Mouse (Mus musculus) MEL (cell line): ENCODE data around the gene Tm9sf2. TPM values are rescaled to one million over a fixed set of nuclear protein-coding genes. Genes with fewer than 3 reads are reported as not detected.

Experiments used
- DNase-seq: peaks from one replicate; pipeline ENCODE4 v3.0.0; 2011; ENCODE audit warnings: low read depth, low spot score
- H3K27ac ChIP-seq: 2 replicates; pipeline ENCODE4 v1.5.1; 2012; ENCODE audit warnings: low read depth, mild to moderate bottlenecking, control low read depth, low read length, moderate library complexity; ENCODE audit not compliant: control insufficient read depth
- H3K27me3 ChIP-seq, 2 experiments: fragments of 150-350 bp in 1 of 2; sonication (generic) in 1 of 2; 2 replicates each; pipeline ENCODE4 v1.6.1; 2012; ENCODE audit warnings: low read length in 2 of 2, mild to moderate bottlenecking in 2 of 2, improper control_type of control experiment in 1 of 2, moderate library complexity in 1 of 2; ENCODE audit not compliant: insufficient read depth in 2 of 2, control insufficient read depth in 1 of 2
- H3K36me3 ChIP-seq, 2 experiments: 2 replicates each; pipeline ENCODE4 v1.6.1; 2012 to 2014; ENCODE audit warnings: low read length in 2 of 2, improper control_type of control experiment in 1 of 2, inconsistent platforms in 1 of 2, mild to moderate bottlenecking in 1 of 2; ENCODE audit not compliant: insufficient read depth in 2 of 2, control insufficient read depth in 1 of 2
- H3K4me1 ChIP-seq, 2 experiments: fragments of 150-350 bp in 1 of 2; sonication (generic) in 1 of 2; 2 replicates each; pipeline ENCODE4 v1.6.1; 2012; ENCODE audit warnings: low read length in 2 of 2, improper control_type of control experiment in 1 of 2, mild to moderate bottlenecking in 1 of 2; ENCODE audit not compliant: insufficient read depth in 2 of 2, control insufficient read depth in 1 of 2
- H3K4me3 ChIP-seq, 2 experiments: fragments of 150-350 bp in 1 of 2; sonication (generic) in 1 of 2; 2 replicates each; pipeline ENCODE4 v1.5.1; 2012; ENCODE audit warnings: low read depth in 2 of 2, low read length in 2 of 2, mild to moderate bottlenecking in 2 of 2, moderate library complexity in 2 of 2, control low read depth in 1 of 2, improper control_type of control experiment in 1 of 2; ENCODE audit not compliant: control insufficient read depth in 1 of 2, insufficient read depth in 1 of 2
- H3K79me2 ChIP-seq: 2 replicates; pipeline ENCODE4 v1.6.1; 2012; ENCODE audit warnings: mild to moderate bottlenecking, low read length, moderate library complexity; ENCODE audit not compliant: control insufficient read depth, poor library complexity, insufficient read depth
- H3K9ac ChIP-seq: 2 replicates; pipeline ENCODE4 v1.6.1; 2012; ENCODE audit warnings: low read depth, mild to moderate bottlenecking, control low read depth, low read length, moderate library complexity; ENCODE audit not compliant: control insufficient read depth, poor library complexity, severe bottlenecking
- H3K9me3 ChIP-seq: fragments of 150-350 bp; sonication (generic); replicated peaks from 2 replicates; pipeline ENCODE4 v1.6.1; 2012; ENCODE audit warnings: mild to moderate bottlenecking, low read length, improper control_type of control experiment, moderate library complexity; ENCODE audit not compliant: insufficient read depth
- BHLHE40 ChIP-seq: IDR thresholded peaks from 2 replicates; pipeline ENCODE4 v1.6.1; 2012; ENCODE audit warnings: low read depth, mild to moderate bottlenecking, inconsistent platforms, low read length, improper control_type of control experiment, borderline replicate concordance
- CHD2 ChIP-seq: IDR thresholded peaks from 2 replicates; pipeline ENCODE4 v1.6.1; 2011; ENCODE audit warnings: low read length, improper control_type of control experiment
- E2F4 ChIP-seq: IDR thresholded peaks from 2 replicates; pipeline ENCODE4 v1.6.1; 2011; ENCODE audit warnings: low read depth, low read length, improper control_type of control experiment, borderline replicate concordance
- EP300 ChIP-seq, 2 experiments: IDR thresholded peaks; 2 replicates each; pipeline ENCODE4 v1.6.1; 2011; ENCODE audit warnings: improper control_type of control experiment in 2 of 2, low read length in 2 of 2, low read depth in 1 of 2, mild to moderate bottlenecking in 1 of 2
- GABPA ChIP-seq: IDR thresholded peaks from 2 replicates; pipeline ENCODE4 v1.6.1; 2012; ENCODE audit warnings: low read depth, mild to moderate bottlenecking, inconsistent platforms, low read length, improper control_type of control experiment, moderate library complexity
- JUND ChIP-seq: IDR thresholded peaks from 2 replicates; pipeline ENCODE4 v1.6.1; 2011; ENCODE audit warnings: low read depth, mild to moderate bottlenecking, improper control_type of control experiment, low read length
- KAT2A ChIP-seq: conservative IDR thresholded peaks from 2 replicates; pipeline ENCODE4 v1.6.1; 2012; ENCODE audit warnings: low read depth, low read length, improper control_type of control experiment, inconsistent platforms
- MEF2A ChIP-seq: IDR thresholded peaks from 2 replicates; pipeline ENCODE4 v1.6.1; 2014; ENCODE audit warnings: low read depth, mild to moderate bottlenecking, inconsistent platforms, low read length, improper control_type of control experiment; ENCODE audit not compliant: poor library complexity, insufficient replicate concordance, severe bottlenecking; ENCODE audit errors: extremely low read depth
- RCOR1 ChIP-seq: IDR thresholded peaks from 2 replicates; pipeline ENCODE4 v1.6.1; 2012; ENCODE audit warnings: low read depth, mild to moderate bottlenecking, inconsistent platforms, low read length, improper control_type of control experiment
- SIN3A ChIP-seq: IDR thresholded peaks from 2 replicates; pipeline ENCODE4 v1.6.1; 2012; ENCODE audit warnings: low read length, improper control_type of control experiment, inconsistent platforms
- TAL1 ChIP-seq: IDR thresholded peaks from 2 replicates; pipeline ENCODE4 v1.6.1; 2012; ENCODE audit warnings: mild to moderate bottlenecking, inconsistent platforms, low read length, moderate library complexity, mixed read lengths
- TCF12 ChIP-seq: IDR thresholded peaks from 2 replicates; pipeline ENCODE4 v1.6.1; 2014; ENCODE audit warnings: low read depth, mild to moderate bottlenecking, inconsistent platforms, low read length, improper control_type of control experiment, moderate library complexity
- UBTF ChIP-seq: IDR thresholded peaks from 2 replicates; pipeline ENCODE4 v1.6.1; 2012; ENCODE audit warnings: low read depth, mild to moderate bottlenecking, inconsistent platforms, low read length, improper control_type of control experiment, moderate library complexity, borderline replicate concordance; ENCODE audit not compliant: insufficient read depth
- USF1 ChIP-seq: IDR thresholded peaks from 2 replicates; pipeline ENCODE4 v1.6.1; 2014; ENCODE audit warnings: low read depth, mild to moderate bottlenecking, inconsistent platforms, low read length, improper control_type of control experiment, moderate library complexity
- ZMIZ1 ChIP-seq: IDR thresholded peaks from 2 replicates; pipeline ENCODE4 v1.6.1; 2012; ENCODE audit warnings: low read depth, mild to moderate bottlenecking, inconsistent platforms, low read length, improper control_type of control experiment, moderate library complexity
- ZNF384 ChIP-seq: IDR thresholded peaks from 2 replicates; pipeline ENCODE4 v1.6.1; 2012; ENCODE audit warnings: low read depth, mild to moderate bottlenecking, inconsistent platforms, low read length, improper control_type of control experiment
- polyA plus RNA-seq, 2 experiments: library from polyadenylated mRNA; stranded (reverse) in 1 of 2; unstranded in 1 of 2; fragments of >175 nt in 1 of 2; fragments of >200 nt in 1 of 2; gene quantifications; 2 replicates each; pipeline versions ENCODE4 v1.2.1 to v1.2.4; 2012; ENCODE audit warnings: low replicate concordance in 2 of 2, low read depth in 1 of 2; ENCODE audit not compliant: insufficient read length in 2 of 2, insufficient read depth in 1 of 2, missing spikeins in 1 of 2
- total RNA-seq: library from RNA; depleted of rRNA; stranded (reverse); fragments of 300-350 nt; gene quantifications from 2 replicates; pipeline ENCODE4 v1.2.3, GENCODE M21; 2012

Gene Tm9sf2
- total and polyA plus RNA-seq, 3 experiments = 59.6 to 62.7 TPM; not detected in 1

DNA sequence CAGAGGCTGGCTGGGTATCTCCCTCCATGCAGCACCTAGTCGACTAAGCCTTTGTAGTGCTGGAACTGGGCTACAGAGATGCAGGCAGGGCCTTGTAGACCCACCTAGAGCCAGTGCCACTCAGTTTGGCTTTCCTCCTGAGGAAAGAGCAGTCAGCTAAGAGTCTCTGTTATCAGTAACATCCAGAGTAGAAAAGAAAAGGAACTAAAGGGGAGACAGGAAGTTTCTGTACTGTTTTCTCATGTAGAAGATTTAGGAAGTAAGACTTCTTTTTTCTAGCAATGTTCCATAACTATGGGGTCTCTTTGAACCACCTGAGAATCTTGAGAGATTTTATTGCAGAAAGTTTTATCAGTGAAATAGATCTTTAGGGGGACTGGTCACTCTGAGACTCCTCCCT lies 38.5 kb downstream of the Tm9sf2 start (continued):
- no peak for TF ChIP-seq JUND

DNA sequence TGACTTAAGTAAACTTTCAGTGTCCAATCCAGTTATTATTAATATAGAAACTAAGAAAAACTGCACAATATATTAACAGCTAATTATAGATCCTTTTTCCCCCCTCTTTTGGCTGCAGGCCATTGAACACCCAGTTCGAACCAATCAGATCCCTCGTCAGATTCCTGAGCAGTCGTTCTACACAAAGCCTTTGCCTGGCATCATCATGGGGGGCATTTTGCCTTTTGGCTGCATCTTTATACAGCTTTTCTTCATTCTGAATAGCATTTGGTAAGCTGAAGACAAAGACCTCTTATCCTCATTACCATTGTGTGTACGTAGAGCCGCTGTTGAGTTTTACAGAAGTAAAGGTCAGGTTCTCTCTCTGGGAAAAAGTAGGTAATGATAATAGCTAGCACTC lies 43.8 kb downstream of the Tm9sf2 start:
- no peaks in the 10 kb centered on the region for H3K27me3 ChIP-seq
- no peak for DNase-seq
- TF ChIP-seq E2F4 (no peak), TAL1 (no peak), UBTF (no peak), EP300 (IDR thresholded peaks at IDR 0.05; ENCODE audit: low read depth in 1 of 2, low read length in 2 of 2) (no peak), KAT2A (no peak), SIN3A (no peak), CHD2 (no peak)
- H3K9ac ChIP-seq = no peak overlapping the region
- peaks cover 11 to 31% of the 10 kb centered on the region in 2 experiments for H3K36me3 ChIP-seq
- no peaks in the 10 kb centered on the region for H3K9me3 ChIP-seq
- H3K79me2 ChIP-seq = no peaks in the 10 kb centered on the region
- H3K27ac ChIP-seq = no peak overlapping the region
- H3K4me3 ChIP-seq = no peak overlapping the region
- H3K4me1 ChIP-seq = peaks cover 0 to 6% of the 10 kb centered on the region in 2 experiments; a peak in 2 of 4 replicates

- TF ChIP-seq UBTF (no peak), BHLHE40 (no peak), GABPA (no peak), ZNF384 (no peak), RCOR1 (no peak), ZMIZ1 (no peak), USF1 (no peak), MEF2A (no peak), TCF12 (no peak), E2F4 (no peak), CHD2 (no peak)
- Histone ChIP-seq H3K79me2 (no peaks in the 10 kb centered on the region), H3K27me3 (no peaks in the 10 kb centered on the region), H3K4me3 (no peak overlapping the region), H3K4me1 (no peaks in the 10 kb centered on the region), H3K9ac (no peak overlapping the region), H3K36me3 (peaks cover 0 to 20% of the 10 kb centered on the region in 2 experiments; a peak in 2 of 4 replicates), H3K27ac (no peak overlapping the region), H3K9me3 (no peaks in the 10 kb centered on the region)
- DNase-seq = no peak
Measured at GRCm38 (mm10) chr14:122157738-122158137, 50.9 kb downstream of the Tm9sf2 start.
